Mouse (Mus musculus) CD4-positive naive resting alpha-beta T cell, adult 76 days (primary cell): ENCODE data around the gene Aicda. TPM values are rescaled to one million over a fixed set of nuclear protein-coding genes. Genes with fewer than 3 reads are reported as not detected.

ENCODE experiments used
- total RNA-seq: library from RNA; stranded (reverse); gene quantifications from one replicate; pipeline ENCODE4 v1.2.4, GENCODE M21; 2023

Gene Aicda
- total RNA-seq = not detected

GRCm38 (mm10) chr6:122553606-122554005 lies at the start of gene Aicda:
TSS of gene Aicda (plus strand) at chr6:122553801.

GRCm38 (mm10) chr6:122505545-122505944 lies 48.1 kb upstream of the Aicda start, which contains the start of gene Mfap5:
TSS of gene Mfap5 (plus strand) at chr6:122505845.

GRCm38 (mm10) chr6:122602242-122602991 lies 48.8 kb downstream of the Aicda start, which contains the start of gene Apobec1:
TSS of gene Apobec1 (minus strand) at chr6:122602444.

GRCm38 (mm10) chr6:122609771-122610170 lies 56.2 kb downstream of the Aicda start, which contains the start of gene Gdf3:
TSS of gene Gdf3 (minus strand) at chr6:122610087.

Other genes with a start within 250 kb of the Aicda start
- 114 TPM for gene M6pr, start 245.1 kb upstream of the Aicda start, total RNA-seq
- gene Phc1, start 213.2 kb upstream of the Aicda start, total RNA-seq = 48.8 TPM
- not detected for gene Rimklb, start 55.0 kb upstream of the Aicda start, total RNA-seq
- gene Mfap5, start 48.0 kb upstream of the Aicda start, total RNA-seq = not detected
- gene Apobec1, start 48.6 kb downstream of the Aicda start, total RNA-seq = 22.2 TPM
- not detected for gene Gdf3, start 56.3 kb downstream of the Aicda start, total RNA-seq
- gene Dppa3, start 72.6 kb downstream of the Aicda start, total RNA-seq = not detected
- not detected for gene Nanog, start 153.7 kb downstream of the Aicda start, total RNA-seq
- gene Slc2a3, start 247.8 kb downstream of the Aicda start, total RNA-seq = 23.5 TPM